Mouse (Mus musculus): ENCODE results near the gene Olfm1. TPM values are rescaled to one million over a fixed set of nuclear protein-coding genes. Genes with fewer than 3 reads are reported as not detected.

The Olfm1 gene
- polyA plus RNA-seq, 1 experiment from 2014 or later, result 340 TPM

- Histone ChIP-seq H3K4me2 (ENCODE audit: low read length) (no peak overlapping the region), H3K27me3 (ENCODE audit: control insufficient read depth, insufficient read depth, low read depth, low read length) (no peaks in the 10 kb centered on the region), H3K36me3 (ENCODE audit: control insufficient read depth, insufficient read depth, low read length) (no peaks in the 10 kb centered on the region), H3K4me3 (ENCODE audit: low read depth, low read length) (no peak overlapping the region), H3K4me1 (ENCODE audit: control insufficient read depth, insufficient read depth, low read length) (peaks cover 5% of the 10 kb centered on the region), H3K27ac (ENCODE audit: low read length) (no peak overlapping the region), H3K9me3 (replicated peaks; ENCODE audit: control insufficient read depth, low read length, poor library complexity, severe bottlenecking) (no peaks in the 10 kb centered on the region), H3K9ac (ENCODE audit: low read depth, low read length) (no peak overlapping the region)
- ATAC-seq, result no peak
- WGBS, result 92% methylated on average over 7 of the region's 7 CpGs
Measured at GRCm38 (mm10) chr2:28256029-28256428, 63.2 kb downstream of the Olfm1 start.

- WGBS, result 58% methylated on average over 3 of the region's 3 CpGs
- H3K9ac ChIP-seq (ENCODE audit: low read depth, low read length), result no peak overlapping the region
- no peak for ATAC-seq
Measured at GRCm38 (mm10) chr2:28261438-28261837, 68.6 kb downstream of the Olfm1 start.

GRCm38 (mm10) chr2:28267776-28268275 is 75.0 kb downstream of the Olfm1 start:
- H3K4me3 ChIP-seq (ENCODE audit: low read depth, low read length), result no peak overlapping the region
- no peaks in the 10 kb centered on the region for H3K36me3 ChIP-seq (ENCODE audit: control insufficient read depth, insufficient read depth, low read length)
- H3K27ac ChIP-seq (ENCODE audit: low read length), result no peak overlapping the region
- no peak overlapping the region for H3K9ac ChIP-seq (ENCODE audit: low read depth, low read length)
- no peaks in the 10 kb centered on the region for H3K27me3 ChIP-seq (ENCODE audit: control insufficient read depth, insufficient read depth, low read depth, low read length)
- no peak overlapping the region for H3K4me2 ChIP-seq (ENCODE audit: low read length)
- H3K9me3 ChIP-seq (replicated peaks; ENCODE audit: control insufficient read depth, low read length, poor library complexity, severe bottlenecking), result no peaks in the 10 kb centered on the region
- no peak for ATAC-seq
- 96% methylated on average over 3 of the region's 3 CpGs for WGBS
- H3K4me1 ChIP-seq (ENCODE audit: control insufficient read depth, insufficient read depth, low read length), result peaks cover 11% of the 10 kb centered on the region

More at GRCm38 (mm10) chr2:28261438-28261837, 68.6 kb downstream of the Olfm1 start:
- Histone ChIP-seq H3K27ac (ENCODE audit: low read length) (no peak overlapping the region), H3K4me3 (ENCODE audit: low read depth, low read length) (no peak overlapping the region), H3K27me3 (ENCODE audit: control insufficient read depth, insufficient read depth, low read depth, low read length) (no peaks in the 10 kb centered on the region), H3K36me3 (ENCODE audit: control insufficient read depth, insufficient read depth, low read length) (no peaks in the 10 kb centered on the region), H3K4me2 (ENCODE audit: low read length) (no peak overlapping the region), H3K9me3 (replicated peaks; ENCODE audit: control insufficient read depth, low read length, poor library complexity, severe bottlenecking) (no peaks in the 10 kb centered on the region), H3K4me1 (ENCODE audit: control insufficient read depth, insufficient read depth, low read length) (peaks cover 5% of the 10 kb centered on the region)

- no peak overlapping the region for H3K4me2 ChIP-seq (ENCODE audit: low read length)
- no peaks in the 10 kb centered on the region for H3K27me3 ChIP-seq (ENCODE audit: control insufficient read depth, insufficient read depth, low read depth, low read length)
- 0 out of 2 replicates have a peak, but pooled peaks have one; percentile 3 for ATAC-seq
- 4% methylated on average over 4 of the region's 4 CpGs for WGBS
- no peak overlapping the region for H3K4me3 ChIP-seq (ENCODE audit: low read depth, low read length)
- H3K27ac ChIP-seq (ENCODE audit: low read length), result no peak overlapping the region; the same call in none of the 2 replicates
- peaks cover 11% of the 10 kb centered on the region for H3K4me1 ChIP-seq (ENCODE audit: control insufficient read depth, insufficient read depth, low read length)
- no peaks in the 10 kb centered on the region for H3K36me3 ChIP-seq (ENCODE audit: control insufficient read depth, insufficient read depth, low read length)
- 0 out of 2 replicates have a peak overlapping the region, but pooled peaks have one; percentile 25 for H3K9ac ChIP-seq (ENCODE audit: low read depth, low read length)
- no peaks in the 10 kb centered on the region for H3K9me3 ChIP-seq (replicated peaks; ENCODE audit: control insufficient read depth, low read length, poor library complexity, severe bottlenecking)
Measured at GRCm38 (mm10) chr2:28270561-28270960, 77.8 kb downstream of the Olfm1 start.

GRCm38 (mm10) chr2:28272218-28272965 is 79.6 kb downstream of the Olfm1 start:
- Histone ChIP-seq H3K36me3 (ENCODE audit: control insufficient read depth, insufficient read depth, low read length) (no peaks in the 10 kb centered on the region), H3K27me3 (ENCODE audit: control insufficient read depth, insufficient read depth, low read depth, low read length) (no peaks in the 10 kb centered on the region), H3K4me1 (ENCODE audit: control insufficient read depth, insufficient read depth, low read length) (peaks cover 11% of the 10 kb centered on the region), H3K4me2 (ENCODE audit: low read length) (no peak overlapping the region), H3K9me3 (replicated peaks; ENCODE audit: control insufficient read depth, low read length, poor library complexity, severe bottlenecking) (no peaks in the 10 kb centered on the region), H3K27ac (ENCODE audit: low read length) (no peak overlapping the region), H3K9ac (ENCODE audit: low read depth, low read length) (no peak overlapping the region), H3K4me3 (ENCODE audit: low read depth, low read length) (no peak overlapping the region)
- WGBS, result 78% methylated on average over 11 of the region's 11 CpGs
- ATAC-seq, result no peak

- Histone ChIP-seq H3K4me1 (ENCODE audit: control insufficient read depth, insufficient read depth, low read length) (peaks cover 14% of the 10 kb centered on the region), H3K27ac (ENCODE audit: low read length) (no peak overlapping the region), H3K4me2 (ENCODE audit: low read length) (no peak overlapping the region), H3K9me3 (replicated peaks; ENCODE audit: control insufficient read depth, low read length, poor library complexity, severe bottlenecking) (no peaks in the 10 kb centered on the region), H3K27me3 (ENCODE audit: control insufficient read depth, insufficient read depth, low read depth, low read length) (no peaks in the 10 kb centered on the region), H3K36me3 (ENCODE audit: control insufficient read depth, insufficient read depth, low read length) (no peaks in the 10 kb centered on the region), H3K9ac (ENCODE audit: low read depth, low read length) (no peak overlapping the region), H3K4me3 (ENCODE audit: low read depth, low read length) (no peak overlapping the region)
- WGBS, result 83% methylated on average over 5 of the region's 5 CpGs
- ATAC-seq, result no peak
Measured at GRCm38 (mm10) chr2:28274006-28274405, 81.2 kb downstream of the Olfm1 start.

GRCm38 (mm10) chr2:28275345-28275744 is 82.6 kb downstream of the Olfm1 start:
- peaks cover 12% of the 10 kb centered on the region for H3K4me1 ChIP-seq (ENCODE audit: control insufficient read depth, insufficient read depth, low read length)
- no peak overlapping the region for H3K4me3 ChIP-seq (ENCODE audit: low read depth, low read length)
- H3K4me2 ChIP-seq (ENCODE audit: low read length), result no peak overlapping the region
- no peaks in the 10 kb centered on the region for H3K27me3 ChIP-seq (ENCODE audit: control insufficient read depth, insufficient read depth, low read depth, low read length)
- ATAC-seq, result no peak
- 75% methylated on average over 3 of the region's 3 CpGs for WGBS
- no peaks in the 10 kb centered on the region for H3K9me3 ChIP-seq (replicated peaks; ENCODE audit: control insufficient read depth, low read length, poor library complexity, severe bottlenecking)
- no peaks in the 10 kb centered on the region for H3K36me3 ChIP-seq (ENCODE audit: control insufficient read depth, insufficient read depth, low read length)
- no peak overlapping the region for H3K9ac ChIP-seq (ENCODE audit: low read depth, low read length)
- H3K27ac ChIP-seq (ENCODE audit: low read length), result no peak overlapping the region

GRCm38 (mm10) chr2:28278150-28278549 is 85.4 kb downstream of the Olfm1 start:
- Histone ChIP-seq H3K27ac (ENCODE audit: low read length) (no peak overlapping the region), H3K9me3 (replicated peaks; ENCODE audit: control insufficient read depth, low read length, poor library complexity, severe bottlenecking) (no peaks in the 10 kb centered on the region), H3K36me3 (ENCODE audit: control insufficient read depth, insufficient read depth, low read length) (no peaks in the 10 kb centered on the region), H3K4me1 (ENCODE audit: control insufficient read depth, insufficient read depth, low read length) (peaks cover 5% of the 10 kb centered on the region; the same call in 1 of the 2 replicates), H3K4me2 (ENCODE audit: low read length) (no peak overlapping the region), H3K27me3 (ENCODE audit: control insufficient read depth, insufficient read depth, low read depth, low read length) (no peaks in the 10 kb centered on the region), H3K9ac (ENCODE audit: low read depth, low read length) (no peak overlapping the region), H3K4me3 (ENCODE audit: low read depth, low read length) (no peak overlapping the region)
- 7% methylated on average over 7 of the region's 7 CpGs for WGBS
- ATAC-seq, result no peak

GRCm38 (mm10) chr2:28278853-28279252 is 86.1 kb downstream of the Olfm1 start:
- no peaks in the 10 kb centered on the region for H3K9me3 ChIP-seq (replicated peaks; ENCODE audit: control insufficient read depth, low read length, poor library complexity, severe bottlenecking)
- H3K36me3 ChIP-seq (ENCODE audit: control insufficient read depth, insufficient read depth, low read length), result no peaks in the 10 kb centered on the region
- no peaks in the 10 kb centered on the region for H3K27me3 ChIP-seq (ENCODE audit: control insufficient read depth, insufficient read depth, low read depth, low read length)
- H3K27ac ChIP-seq (ENCODE audit: low read length), result peak overlapping the region; percentile 43
- WGBS, result 72% methylated on average over 10 of the region's 10 CpGs
- no peak overlapping the region for H3K4me2 ChIP-seq (ENCODE audit: low read length)
- no peak overlapping the region for H3K4me3 ChIP-seq (ENCODE audit: low read depth, low read length)
- peak; percentile 17; the same call in 1 of the 2 replicates for ATAC-seq
- peaks cover 5% of the 10 kb centered on the region; the same call in 1 of the 2 replicates for H3K4me1 ChIP-seq (ENCODE audit: control insufficient read depth, insufficient read depth, low read length)
- H3K9ac ChIP-seq (ENCODE audit: low read depth, low read length), result 0 out of 2 replicates have a peak overlapping the region, but pooled peaks have one; percentile 8
